Mouse (Mus musculus) CH12.LX (cell line): Measurements from ENCODE around the gene Cipc. TPM values are rescaled to one million over a fixed set of nuclear protein-coding genes. Genes with fewer than 3 reads are reported as not detected.

Experiments used
- DNase-seq: peaks from one replicate; pipeline ENCODE4 v3.0.0-alpha.2; 2013; ENCODE audit errors: extremely low read depth
- H3K27ac ChIP-seq: 2 replicates; pipeline ENCODE4 v1.5.1; 2012; ENCODE audit warnings: low read depth, mild to moderate bottlenecking, control low read depth, moderate library complexity; ENCODE audit not compliant: insufficient read depth
- H3K27me3 ChIP-seq: replicated peaks from 2 replicates; pipeline ENCODE3; 2012; ENCODE audit warnings: inconsistent platforms
- H3K36me3 ChIP-seq, 2 experiments: replicated peaks in 1 of 2; 2 replicates each; pipeline versions ENCODE3 to v1.6.1; 2012; ENCODE audit warnings: inconsistent platforms in 1 of 2, low read length in 1 of 2, mild to moderate bottlenecking in 1 of 2, mixed read lengths in 1 of 2, moderate library complexity in 1 of 2; ENCODE audit not compliant: control insufficient read depth in 1 of 2, insufficient read depth in 1 of 2
- H3K4me1 ChIP-seq, 2 experiments: 2 replicates each; pipeline ENCODE4 v1.6.1; 2012; ENCODE audit warnings: inconsistent platforms in 1 of 2, moderate library complexity in 1 of 2; ENCODE audit not compliant: insufficient read depth in 2 of 2, control insufficient read depth in 1 of 2
- H3K4me2 ChIP-seq: 2 replicates; pipeline ENCODE4 v1.6.1; 2012; ENCODE audit warnings: low read depth, mild to moderate bottlenecking, control low read depth; ENCODE audit not compliant: poor library complexity, insufficient read depth, severe bottlenecking
- H3K4me3 ChIP-seq, 3 experiments: fragments of 150-350 bp in 1 of 3; sonication (generic) in 1 of 3; replicated peaks in 1 of 3; 2 replicates each; pipeline versions ENCODE3 to v1.5.1; 2011 to 2012; ENCODE audit warnings: low read depth in 2 of 3, low read length in 2 of 3, mild to moderate bottlenecking in 2 of 3, moderate library complexity in 2 of 3, control low read depth in 1 of 3, improper control_type of control experiment in 1 of 3, inconsistent platforms in 1 of 3, mixed read lengths in 1 of 3; ENCODE audit not compliant: poor library complexity in 1 of 3
- H3K79me2 ChIP-seq: replicated peaks from 2 replicates; pipeline ENCODE4 v1.6.1; 2012; ENCODE audit warnings: mild to moderate bottlenecking, moderate library complexity; ENCODE audit not compliant: control insufficient read depth, poor library complexity, insufficient read depth, severe bottlenecking; ENCODE audit errors: extremely low read depth
- H3K9ac ChIP-seq: 2 replicates; pipeline ENCODE4 v1.6.1; 2012; ENCODE audit warnings: low read depth, mild to moderate bottlenecking, control low read depth, moderate library complexity; ENCODE audit not compliant: insufficient read depth
- H3K9me3 ChIP-seq: replicated peaks from 2 replicates; pipeline ENCODE3; 2012; ENCODE audit warnings: low read length, inconsistent platforms, mixed read lengths
- CHD1 ChIP-seq: IDR thresholded peaks from 2 replicates; pipeline ENCODE4 v1.6.1; 2012; ENCODE audit warnings: low read depth, low read length, improper control_type of control experiment, inconsistent platforms
- CTCF ChIP-seq, 2 experiments: IDR thresholded peaks in 1 of 2; conservative IDR thresholded peaks in 1 of 2; 2 replicates each; pipeline ENCODE4 v1.5.1; 2011 to 2012; ENCODE audit warnings: low read depth in 2 of 2, low read length in 2 of 2, improper control_type of control experiment in 1 of 2, inconsistent platforms in 1 of 2, mild to moderate bottlenecking in 1 of 2, moderate library complexity in 1 of 2
- E2F4 ChIP-seq: IDR thresholded peaks from 2 replicates; pipeline ENCODE4 v1.6.1; 2011; ENCODE audit warnings: low read depth, low read length, improper control_type of control experiment; ENCODE audit not compliant: insufficient replicate concordance
- GABPA ChIP-seq: IDR thresholded peaks from 2 replicates; pipeline ENCODE4 v1.6.1; 2012; ENCODE audit warnings: low read depth, low read length, improper control_type of control experiment, inconsistent platforms; ENCODE audit not compliant: insufficient replicate concordance
- IRF4 ChIP-seq: IDR thresholded peaks from 2 replicates; pipeline ENCODE4 v1.6.1; 2014; ENCODE audit warnings: low read depth, mild to moderate bottlenecking, inconsistent platforms, low read length, improper control_type of control experiment
- JUN ChIP-seq: IDR thresholded peaks from 2 replicates; pipeline ENCODE4 v1.6.1; 2011; ENCODE audit warnings: low read depth, mild to moderate bottlenecking, low read length, improper control_type of control experiment, moderate library complexity; ENCODE audit not compliant: insufficient read depth
- JUND ChIP-seq: conservative IDR thresholded peaks from 2 replicates; pipeline ENCODE4 v1.6.1; 2011; ENCODE audit warnings: low read depth, low read length, improper control_type of control experiment
- KAT2A ChIP-seq: IDR thresholded peaks from 2 replicates; pipeline ENCODE4 v1.6.1; 2012; ENCODE audit warnings: low read length, improper control_type of control experiment, inconsistent platforms; ENCODE audit not compliant: insufficient replicate concordance
- MAX ChIP-seq: IDR thresholded peaks from 2 replicates; pipeline ENCODE4 v1.6.1; 2011; ENCODE audit warnings: low read length, improper control_type of control experiment
- MAZ ChIP-seq: IDR thresholded peaks from 2 replicates; pipeline ENCODE4 v1.6.1; 2012; ENCODE audit warnings: low read depth, mild to moderate bottlenecking, inconsistent platforms, low read length, improper control_type of control experiment, moderate library complexity
- MXI1 ChIP-seq: IDR thresholded peaks from 2 replicates; pipeline ENCODE4 v1.6.1; 2011; ENCODE audit warnings: mild to moderate bottlenecking, low read depth, low read length, improper control_type of control experiment
- NRF1 ChIP-seq: IDR thresholded peaks from 2 replicates; pipeline ENCODE4 v1.6.1; 2014; ENCODE audit warnings: low read depth, mild to moderate bottlenecking, inconsistent platforms, low read length, improper control_type of control experiment, moderate library complexity
- PAX5 ChIP-seq: IDR thresholded peaks from 2 replicates; pipeline ENCODE4 v1.6.1; 2012; ENCODE audit warnings: low read length, inconsistent platforms, mixed read lengths
- POLR2A ChIP-seq: IDR thresholded peaks from 2 replicates; pipeline ENCODE4 v1.6.1; 2011; ENCODE audit warnings: low read depth, mild to moderate bottlenecking, improper control_type of control experiment, low read length
- RAD21 ChIP-seq: IDR thresholded peaks from 2 replicates; pipeline ENCODE4 v1.6.1; 2011; ENCODE audit warnings: low read depth, mild to moderate bottlenecking, low read length, improper control_type of control experiment, moderate library complexity
- RCOR1 ChIP-seq: conservative IDR thresholded peaks from 2 replicates; pipeline ENCODE4 v1.6.1; 2012; ENCODE audit warnings: low read depth, mild to moderate bottlenecking, inconsistent platforms, low read length, improper control_type of control experiment
- USF2 ChIP-seq: conservative IDR thresholded peaks from 2 replicates; pipeline ENCODE4 v1.6.1; 2011; ENCODE audit warnings: low read depth, low read length, improper control_type of control experiment
- ZKSCAN1 ChIP-seq: IDR thresholded peaks from 2 replicates; pipeline ENCODE4 v1.6.1; 2012; ENCODE audit warnings: low read depth, inconsistent platforms, low read length, improper control_type of control experiment, borderline replicate concordance
- ZNF384 ChIP-seq: IDR thresholded peaks from 2 replicates; pipeline ENCODE4 v1.6.1; 2012; ENCODE audit warnings: low read depth, low read length, improper control_type of control experiment, inconsistent platforms
- dilution Hi-C: fragments of 300-500 bp; cut with MboI; formaldehyde crosslinking; loops from 2 replicates; pipeline ENCODE4 v1.14.3; 2020; ENCODE audit warnings: low sequenced_read_pairs; ENCODE audit not compliant: extremely low pct_unique_long_range_greater_than_20kb, extremely low pct_ligation_motif_present
- in situ Hi-C: fragments of 300-500 bp; cut with MboI; formaldehyde crosslinking; loops from 3 replicates; pipeline ENCODE4 v1.14.3; 2019; ENCODE audit warnings: low sequenced_read_pairs, low pct_ligation_motif_present, low pct_unique_long_range_greater_than_20kb, mixed read lengths
- polyA plus RNA-seq: library from polyadenylated mRNA; unstranded; fragments of >175 nt; gene quantifications from 2 replicates; pipeline ENCODE4 v1.2.1, GENCODE M21; 2012; ENCODE audit warnings: low read depth; ENCODE audit not compliant: insufficient read length
- total RNA-seq, 2 experiments: library from RNA; depleted of rRNA; stranded (reverse); fragments of 300-350 nt in 1 of 2; fragments of >200 nt in 1 of 2; gene quantifications; 2 replicates each; pipeline ENCODE4 v1.2.3; 2012 to 2014

Cipc gene
- total and polyA plus RNA-seq, 3 experiments, result 15.7 to 20.5 (median 18.7) TPM

- no peaks in the 10 kb centered on the region for H3K27me3 ChIP-seq
- dilution Hi-C loops, result no loop called here
- H3K36me3 ChIP-seq, result peaks cover 48 to 84% of the 10 kb centered on the region in 2 experiments
- H3K4me1 ChIP-seq, result no peaks in the 10 kb centered on the region
- no peak for DNase-seq
- H3K79me2 ChIP-seq, result no peaks in the 10 kb centered on the region
- H3K4me2 ChIP-seq, result no peak overlapping the region
- no peak overlapping the region for H3K9ac ChIP-seq
- no peak overlapping the region for H3K27ac ChIP-seq
- no peaks in the 10 kb centered on the region for H3K9me3 ChIP-seq
- TF ChIP-seq ZKSCAN1 (no peak), IRF4 (no peak), CTCF (conservative IDR thresholded peaks at IDR 0.05 in 1 of 2, IDR thresholded peaks at IDR 0.05 in 1 of 2; ENCODE audit: low read depth in 2 of 2, low read length in 2 of 2) (no peak), MAX (no peak), JUND (no peak), MXI1 (no peak), ZNF384 (no peak), KAT2A (no peak), USF2 (no peak), PAX5 (no peak), JUN (no peak), GABPA (no peak), MAZ (no peak), RCOR1 (no peak), NRF1 (no peak), RAD21 (no peak), CHD1 (no peak)
- in situ Hi-C loops, result no loop called here
- no peak overlapping the region for H3K4me3 ChIP-seq
Observed at GRCm38 (mm10) chr12:86961589-86962344, 14.9 kb downstream of the Cipc start.

GRCm38 (mm10) chr12:86964278-86965057 is 17.6 kb downstream of the Cipc start:
- Histone ChIP-seq H3K36me3 (peaks cover 37 to 61% of the 10 kb centered on the region in 2 experiments), H3K9ac (no peak overlapping the region), H3K9me3 (no peaks in the 10 kb centered on the region), H3K27ac (no peak overlapping the region), H3K4me3 (no peak overlapping the region), H3K4me2 (no peak overlapping the region), H3K4me1 (no peaks in the 10 kb centered on the region), H3K79me2 (no peaks in the 10 kb centered on the region), H3K27me3 (no peaks in the 10 kb centered on the region)
- TF ChIP-seq POLR2A (no peak), E2F4 (no peak)
- DNase-seq, result no peak
- dilution Hi-C loops, result no loop called here
- in situ Hi-C loops, result no loop called here
